ENCODE assay signal across 8 mouse cellular contexts in the genomic region with DNA sequence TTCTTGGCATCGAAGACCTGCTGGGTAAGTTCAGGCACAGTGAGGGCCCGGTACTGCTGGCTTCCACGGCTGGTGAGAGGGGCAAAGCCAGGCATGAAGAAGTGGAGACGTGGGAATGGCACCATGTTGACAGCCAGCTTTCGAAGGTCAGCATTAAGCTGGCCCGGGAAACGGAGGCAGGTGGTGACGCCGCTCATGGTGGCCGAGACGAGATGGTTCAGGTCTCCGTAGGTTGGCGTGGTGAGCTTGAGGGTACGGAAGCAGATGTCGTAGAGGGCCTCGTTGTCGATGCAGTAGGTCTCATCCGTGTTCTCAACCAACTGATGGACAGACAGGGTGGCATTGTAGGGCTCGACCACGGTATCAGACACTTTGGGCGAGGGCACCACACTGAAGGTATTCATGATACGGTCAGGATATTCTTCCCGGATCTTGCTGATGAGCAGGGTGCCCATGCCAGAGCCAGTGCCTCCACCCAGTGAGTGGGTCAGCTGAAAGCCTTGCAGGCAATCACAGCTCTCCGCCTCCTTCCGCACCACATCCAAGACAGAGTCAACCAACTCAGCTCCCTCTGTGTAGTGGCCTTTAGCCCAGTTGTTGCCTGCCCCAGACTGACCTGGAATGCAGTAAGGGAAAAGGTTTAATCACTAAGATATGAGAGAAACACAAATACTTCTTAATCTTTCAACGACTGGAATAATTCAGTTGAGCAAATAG. TPM values are rescaled to one million over a fixed set of nuclear protein-coding genes. Genes with fewer than 3 reads are reported as not detected.
DNase-seq lines count a peak whose midpoint lies in the region; ATAC-seq lines count a peak whose summit lies in the region.

No protein-coding gene starts in this region.

- WGBS in hindbrain, embryonic 10.5 days, result 85% methylated on average over 26 of the region's 26 CpGs
- 78% methylated on average over 26 of the region's 26 CpGs for WGBS in liver, embryonic 13.5 days (ENCODE audit: insufficient replicate concordance)

- DNase-seq in kidney, adult 11 months, result peak; percentile 55
- no peak for DNase-seq in kidney, adult 8-10 months
- no peak for DNase-seq in hindbrain, embryonic 10.5 days (ENCODE audit: low spot score)
- no peak for DNase-seq in liver, embryonic 13.5 days
- no peak for DNase-seq in layer of hippocampus, adult 9-10 months (ENCODE audit: low spot score)
- DNase-seq in gastrocnemius, adult 18-20 months (ENCODE audit: low spot score), result no peak
- no peak for DNase-seq in right cerebral cortex, postnatal 36 days (ENCODE audit: low spot score in 2 of 2)

- no peaks in the 10 kb centered on the region; the same call in 1 of the 2 replicates for H3K4me1 ChIP-seq in brown adipose tissue, adult 24 weeks (ENCODE audit: control insufficient read depth, insufficient read depth, insufficient read length, low read length)
- peaks cover 46% of the 10 kb centered on the region for H3K4me1 ChIP-seq in hindbrain, embryonic 10.5 days (replicated peaks)
- H3K4me1 ChIP-seq in liver, embryonic 13.5 days (replicated peaks), result peaks cover 76% of the 10 kb centered on the region

- peak overlapping the region; percentile 98 for H3K9ac ChIP-seq in liver, embryonic 13.5 days

- no peak for ATAC-seq in liver, embryonic 13.5 days (ENCODE audit: low read depth)

- no peaks in the 10 kb centered on the region for H3K27me3 ChIP-seq in hindbrain, embryonic 10.5 days (ENCODE audit: insufficient read depth, poor library complexity, severe bottlenecking)
- H3K27me3 ChIP-seq in liver, embryonic 13.5 days, result no peaks in the 10 kb centered on the region

- no peaks in the 10 kb centered on the region for H3K9me3 ChIP-seq in hindbrain, embryonic 10.5 days
- H3K9me3 ChIP-seq in liver, embryonic 13.5 days (replicated peaks), result no peaks in the 10 kb centered on the region

- peaks cover 65% of the 10 kb centered on the region for H3K36me3 ChIP-seq in hindbrain, embryonic 10.5 days
- peaks cover 56% of the 10 kb centered on the region for H3K36me3 ChIP-seq in liver, embryonic 13.5 days

- peak overlapping the region; percentile 95 for H3K4me2 ChIP-seq in liver, embryonic 13.5 days

- H3K27ac ChIP-seq in brown adipose tissue, adult 24 weeks (replicated peaks; ENCODE audit: low read depth, low read length), result peak overlapping the region; percentile 75
- H3K27ac ChIP-seq in hindbrain, embryonic 10.5 days, result peak overlapping the region; percentile 3; the same call in 1 of the 2 replicates
- peak overlapping the region; percentile 98; the same call in 1 of the 2 replicates for H3K27ac ChIP-seq in liver, embryonic 13.5 days

- H3K4me3 ChIP-seq in brown adipose tissue, adult 24 weeks (ENCODE audit: insufficient read depth, low read depth, low read length), result 0 out of 2 replicates have a peak overlapping the region, but pooled peaks have one; percentile 11
- peak overlapping the region; percentile 90 for H3K4me3 ChIP-seq in hindbrain, embryonic 10.5 days
- peak overlapping the region; percentile 93 for H3K4me3 ChIP-seq in liver, embryonic 13.5 days (replicated peaks)

RNA-seq across cellular contexts. Expression of gene Tubb5, which starts 2.5 kb away (rescaled TPM):
- 32.5 and 58.6 TPM in 2 replicates for polyA plus RNA-seq in brown adipose tissue, adult 24 weeks (2012; ENCODE audit: insufficient read depth, insufficient read length, missing spikeins)
- polyA plus RNA-seq in hindbrain, embryonic 10.5 days (2016; fragmentation: Nextera tagmentation; extraction: Ambion mirVana), result 1,604 and 1,655 TPM in 2 replicates
- 520 and 547 TPM in 2 replicates for polyA plus RNA-seq in liver, embryonic 13.5 days (2015; fragmentation: Nextera tagmentation; extraction: Ambion mirVana)
- 10 to 100 TPM; 25.7 to 34.7 TPM for total RNA-seq in gastrocnemius, adult 18-20 months (2021)

RNA-seq across cellular contexts. Expression of gene Mdc1, which starts 5.7 kb away (rescaled TPM):
- polyA plus RNA-seq in brown adipose tissue, adult 24 weeks (2012; ENCODE audit: insufficient read depth, insufficient read length, missing spikeins), result 3.0 and 3.3 TPM in 2 replicates
- polyA plus RNA-seq in hindbrain, embryonic 10.5 days (2016; fragmentation: Nextera tagmentation; extraction: Ambion mirVana), result 18.3 and 20.7 TPM in 2 replicates
- polyA plus RNA-seq in liver, embryonic 13.5 days (2015; fragmentation: Nextera tagmentation; extraction: Ambion mirVana), result 8.0 and 8.8 TPM in 2 replicates
- total RNA-seq in gastrocnemius, adult 18-20 months (2021), result 1 to 10 TPM; 4.2 to 6.7 TPM

RNA-seq across cellular contexts. Expression of gene Flot1, which starts 12.6 kb away (rescaled TPM):
- 38.1 and 61.2 TPM in 2 replicates for polyA plus RNA-seq in brown adipose tissue, adult 24 weeks (2012; ENCODE audit: insufficient read depth, insufficient read length, missing spikeins)
- polyA plus RNA-seq in hindbrain, embryonic 10.5 days (2016; fragmentation: Nextera tagmentation; extraction: Ambion mirVana), result 58.4 and 63.7 TPM in 2 replicates
- polyA plus RNA-seq in liver, embryonic 13.5 days (2015; fragmentation: Nextera tagmentation; extraction: Ambion mirVana), result 38.2 and 38.5 TPM in 2 replicates
- total RNA-seq in gastrocnemius, adult 18-20 months (2021), result 10 to 100 TPM; 58.1 to 61.3 TPM

RNA-seq across cellular contexts. Expression of gene Ier3, which starts 14.1 kb away (rescaled TPM):
- 19.2 and 52.4 TPM in 2 replicates for polyA plus RNA-seq in brown adipose tissue, adult 24 weeks (2012; ENCODE audit: insufficient read depth, insufficient read length, missing spikeins)
- 3.8 and 4.8 TPM in 2 replicates for polyA plus RNA-seq in hindbrain, embryonic 10.5 days (2016; fragmentation: Nextera tagmentation; extraction: Ambion mirVana)
- 21.6 and 23.2 TPM in 2 replicates for polyA plus RNA-seq in liver, embryonic 13.5 days (2015; fragmentation: Nextera tagmentation; extraction: Ambion mirVana)
- 1 to 10 TPM; 7.1 to 8.0 TPM for total RNA-seq in gastrocnemius, adult 18-20 months (2021)

RNA-seq across cellular contexts. Expression of gene Nrm, which starts 25.5 kb away (rescaled TPM):
- 1.4 and 2.8 TPM in 2 replicates for polyA plus RNA-seq in brown adipose tissue, adult 24 weeks (2012; ENCODE audit: insufficient read depth, insufficient read length, missing spikeins)
- polyA plus RNA-seq in hindbrain, embryonic 10.5 days (2016; fragmentation: Nextera tagmentation; extraction: Ambion mirVana), result 70.1 and 75.9 TPM in 2 replicates
- 23.0 and 25.4 TPM in 2 replicates for polyA plus RNA-seq in liver, embryonic 13.5 days (2015; fragmentation: Nextera tagmentation; extraction: Ambion mirVana)
- total RNA-seq in gastrocnemius, adult 18-20 months (2021), result 1 to 10 TPM in 1 of 2 experiments, under 1 TPM in 1; 0.68 to 1.5 TPM

Comparison
In these comparisons a context has a peak if more than half of its experiments do, and no peak if none do; other contexts are left out.
1. H3K27ac ChIP-seq: peak in every context shown above with its lines; median percentile 98 in liver, embryonic 13.5 days; 75 in brown adipose tissue, adult 24 weeks; 3 in hindbrain, embryonic 10.5 days.
2. H3K4me3 ChIP-seq: peak in every context shown above with its lines; median percentile 93 in liver, embryonic 13.5 days; 90 in hindbrain, embryonic 10.5 days; 11 in brown adipose tissue, adult 24 weeks.